Mouse (Mus musculus) neural tube, embryonic 14.5 days (tissue): ENCODE data around the gene Gon4l. TPM values are rescaled to one million over a fixed set of nuclear protein-coding genes. Genes with fewer than 3 reads are reported as not detected.

Experiments
- ATAC-seq: fragments of 200-750 bp; cut with Nextera tagmentation; 2 replicates; pipeline ENCODE4 v1.8.0; 2017; ENCODE audit warnings: low read depth, mild to moderate bottlenecking, moderate TSS enrichment, moderate library complexity
- H3K27ac ChIP-seq: fragments of 300-500 bp; sonication (generic); 2 replicates; pipeline ENCODE4 v1.5.1; 2014; ENCODE audit warnings: low read depth, mild to moderate bottlenecking, control low read depth, low read length, moderate library complexity, mixed read lengths
- H3K27me3 ChIP-seq: fragments of 300-500 bp; sonication (generic); 2 replicates; pipeline ENCODE4 v1.6.1; 2014; ENCODE audit warnings: low read length; ENCODE audit not compliant: control insufficient read depth, insufficient read depth
- H3K36me3 ChIP-seq: fragments of 300-500 bp; sonication (generic); 2 replicates; pipeline ENCODE4 v1.6.1; 2014; ENCODE audit warnings: low read length, mixed read lengths; ENCODE audit not compliant: control insufficient read depth, insufficient read depth
- H3K4me1 ChIP-seq: fragments of 300-500 bp; sonication (generic); 2 replicates; pipeline ENCODE4 v1.6.1; 2014; ENCODE audit warnings: low read length; ENCODE audit not compliant: control insufficient read depth, insufficient read depth
- H3K4me2 ChIP-seq: fragments of 300-500 bp; sonication (generic); 2 replicates; pipeline ENCODE4 v1.6.1; 2014; ENCODE audit warnings: mild to moderate bottlenecking, low read depth, low read length, control low read depth
- H3K4me3 ChIP-seq: fragments of 300-500 bp; sonication (generic); 2 replicates; pipeline ENCODE4 v1.5.1; 2014; ENCODE audit warnings: low read depth, low read length, control low read depth, mixed read lengths
- H3K9ac ChIP-seq: fragments of 300-500 bp; sonication (generic); replicated peaks from 2 replicates; pipeline ENCODE4 v1.6.1; 2014; ENCODE audit warnings: low read depth, mild to moderate bottlenecking, control low read depth, low read length, mixed read lengths
- H3K9me3 ChIP-seq: fragments of 300-500 bp; sonication (generic); 2 replicates; pipeline ENCODE4 v1.6.1; 2016; ENCODE audit warnings: low read length; ENCODE audit not compliant: control insufficient read depth
- WGBS: fragments of 180-500 bp; shearing (Covaris S2); extraction: QIAGEN DNeasy Blood & Tissue Kit; methylation state at CpG from one replicate; pipeline ENCODE4 v1.1.7; 2014; 5-methylcytosine and 5-hydroxymethylcytosine counted together
- polyA plus RNA-seq: library from polyadenylated mRNA; unstranded; fragments of >200 nt; fragmentation: Nextera tagmentation; extraction: Ambion mirVana; gene quantifications from 2 replicates; pipeline ENCODE4 v1.2.1, GENCODE M21; 2014

The Gon4l gene
- polyA plus RNA-seq, 1 experiment from 2014 or later, result 17.0 TPM

DNA sequence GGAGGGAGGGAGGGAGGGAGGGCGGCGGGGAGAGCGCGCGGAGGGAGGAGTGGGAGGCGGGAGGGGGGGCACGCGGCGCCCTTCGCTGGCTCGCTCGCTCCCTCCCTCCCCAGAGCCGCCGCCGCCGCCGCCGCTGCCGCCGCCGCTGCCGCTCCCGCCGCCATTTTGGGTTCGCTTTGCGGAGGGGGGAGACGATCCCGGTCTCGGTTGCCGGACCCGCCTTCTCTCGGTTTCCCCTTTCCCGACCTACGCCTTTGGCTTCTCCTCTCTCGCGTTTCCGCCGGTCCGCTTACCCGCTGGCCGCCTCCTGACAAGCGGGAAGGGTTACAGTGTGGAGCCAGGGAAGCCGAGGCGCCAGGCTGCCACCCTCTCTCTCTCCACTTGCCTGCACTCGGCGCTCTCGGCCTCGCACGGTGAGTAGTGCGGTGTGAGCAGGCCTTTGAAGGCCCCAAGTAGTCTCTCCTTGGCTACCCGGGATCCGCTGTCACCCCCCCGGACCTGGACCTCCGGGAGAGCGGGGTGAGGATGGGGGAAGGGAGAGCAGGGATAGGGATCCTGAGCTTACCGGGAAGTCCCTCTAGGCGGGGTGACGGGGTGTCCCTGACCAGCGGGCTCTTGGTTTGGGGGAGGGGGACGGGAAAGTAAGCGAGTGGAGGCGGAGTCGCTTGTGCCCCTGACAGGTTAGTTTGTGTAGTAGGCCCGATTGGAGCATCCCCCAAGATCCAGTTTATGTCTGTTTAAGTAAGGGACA lies 115.7 kb downstream of the Gon4l start, which contains the start of the genes Ash1l and Dap3:
Ash1l (plus strand) TSS at position 47 of the 751 bp plus-strand sequence.
Dap3 (minus strand) TSS at position 606 of the 751 bp plus-strand sequence.
- Histone ChIP-seq H3K4me3 (peak within 1 kb of the TSS; percentile 92), H3K9ac (peak within 1 kb of the TSS; percentile 93), H3K27me3 (no peaks in the 10 kb centered on the region), H3K9me3 (no peaks in the 10 kb centered on the region), H3K4me2 (peak within 1 kb of the TSS; percentile 90), H3K4me1 (peaks cover 31% of the 10 kb centered on the region), H3K27ac (peak within 1 kb of the TSS; percentile 99), H3K36me3 (no peaks in the 10 kb centered on the region)
- WGBS, result under 1% methylated on average over 36 of the region's 64 CpGs
- ATAC-seq, result peak; percentile 87

DNA sequence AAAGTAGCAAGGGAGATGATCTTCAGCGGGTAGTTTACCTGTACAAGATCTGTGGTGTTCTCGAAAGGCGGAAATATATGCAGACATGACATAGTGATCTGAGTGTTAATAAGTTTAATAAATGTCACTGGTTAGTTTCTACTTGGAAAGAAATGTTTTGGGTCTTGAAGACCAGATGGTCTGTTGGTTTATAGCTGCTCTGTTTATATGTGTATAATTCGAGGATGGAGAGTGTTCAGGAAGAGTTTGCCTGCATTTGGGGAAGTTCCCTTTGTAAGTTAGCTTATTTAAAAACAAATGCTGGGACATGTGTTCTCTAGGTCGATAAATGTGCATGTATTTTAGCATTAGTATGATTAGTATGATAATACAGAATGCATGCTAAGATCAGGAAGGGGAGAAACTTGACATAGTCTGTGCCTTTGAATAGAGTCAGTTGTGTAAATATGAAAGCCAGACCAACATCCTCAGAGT lies 116.3 kb downstream of the Gon4l start:
- Histone ChIP-seq H3K4me2 (peak overlapping the region; percentile 90), H3K36me3 (no peaks in the 10 kb centered on the region), H3K9ac (peak overlapping the region; percentile 93), H3K4me3 (peak overlapping the region; percentile 92), H3K27me3 (no peaks in the 10 kb centered on the region), H3K4me1 (peaks cover 31% of the 10 kb centered on the region), H3K9me3 (no peaks in the 10 kb centered on the region), H3K27ac (peak overlapping the region; percentile 99)
- WGBS, result 2% methylated on average over 5 of the region's 5 CpGs
- ATAC-seq, result no peak

DNA sequence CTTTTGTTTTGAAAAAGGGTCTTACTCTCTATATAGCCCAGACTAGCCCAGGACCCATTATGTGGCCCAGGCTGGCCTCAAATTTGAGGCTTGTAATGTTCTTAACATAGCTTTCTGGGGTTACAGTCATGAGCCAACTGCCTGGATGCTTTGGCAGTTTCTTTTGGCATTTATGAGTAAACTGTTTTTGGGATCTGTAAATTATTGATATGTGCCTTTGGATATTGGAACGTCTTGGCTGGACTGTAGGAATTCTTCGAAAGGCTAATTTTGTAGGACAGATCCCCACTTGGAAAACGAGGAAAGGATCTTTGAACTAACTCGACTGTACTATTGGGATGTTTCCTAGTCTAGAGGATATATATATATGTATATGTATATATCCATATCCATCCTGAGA lies 118.2 kb downstream of the Gon4l start:
- no peak overlapping the region for H3K4me2 ChIP-seq
- no peaks in the 10 kb centered on the region for H3K36me3 ChIP-seq
- no peak overlapping the region for H3K9ac ChIP-seq
- no peak for ATAC-seq
- no peaks in the 10 kb centered on the region for H3K9me3 ChIP-seq
- no peak overlapping the region for H3K4me3 ChIP-seq
- no peaks in the 10 kb centered on the region for H3K27me3 ChIP-seq
- 87% methylated on average over 4 of the region's 4 CpGs for WGBS
- H3K4me1 ChIP-seq, result peaks cover 27% of the 10 kb centered on the region
- no peak overlapping the region for H3K27ac ChIP-seq

DNA sequence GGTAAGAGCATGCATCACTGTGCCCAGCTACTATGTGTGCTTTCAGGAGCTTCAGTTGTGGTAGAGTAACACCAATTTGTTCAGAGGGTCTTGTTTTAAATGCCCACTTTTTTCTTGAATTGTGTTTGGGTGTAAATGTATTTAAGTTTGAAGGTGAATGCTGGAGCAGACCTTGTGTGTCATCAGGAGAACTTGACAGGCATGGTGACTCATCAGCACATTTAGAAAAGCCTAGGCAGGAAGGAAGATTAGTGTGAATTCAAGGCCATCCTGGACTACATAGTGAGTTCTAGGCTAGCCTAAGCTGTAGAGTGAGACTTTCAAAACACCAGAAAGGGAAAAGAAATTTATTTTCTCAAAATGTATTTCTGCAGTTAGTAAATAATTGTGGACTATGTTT lies 118.7 kb downstream of the Gon4l start:
- H3K27ac ChIP-seq, result no peak overlapping the region
- H3K4me2 ChIP-seq, result no peak overlapping the region
- no peaks in the 10 kb centered on the region for H3K27me3 ChIP-seq
- no peak overlapping the region for H3K9ac ChIP-seq
- ATAC-seq, result no peak
- peaks cover 22% of the 10 kb centered on the region for H3K4me1 ChIP-seq
- no peaks in the 10 kb centered on the region for H3K9me3 ChIP-seq
- no peaks in the 10 kb centered on the region for H3K36me3 ChIP-seq
- no peak overlapping the region for H3K4me3 ChIP-seq

Other genes with a start within 250 kb of the Gon4l start
- gene Arhgef2, start 229.3 kb upstream of the Gon4l start, polyA plus RNA-seq, result 137 and 145 TPM in 2 replicates
- gene Rxfp4, start 182.1 kb upstream of the Gon4l start, polyA plus RNA-seq, result not detected in 2 replicates
- 86.4 and 97.4 TPM in 2 replicates for gene Khdc4, start 149.4 kb upstream of the Gon4l start, polyA plus RNA-seq
- gene Rit1, start 118.4 kb upstream of the Gon4l start, polyA plus RNA-seq, result 60.1 and 62.1 TPM in 2 replicates
- 211 and 255 TPM in 2 replicates for gene Syt11, start 60.1 kb upstream of the Gon4l start, polyA plus RNA-seq
- 49.3 and 50.7 TPM in 2 replicates for gene Msto1, start 78.8 kb downstream of the Gon4l start, polyA plus RNA-seq
- 27.1 and 27.9 TPM in 2 replicates for gene Ash1l, start 115.4 kb downstream of the Gon4l start, polyA plus RNA-seq
- 142 and 149 TPM in 2 replicates for gene Dap3, start 116.0 kb downstream of the Gon4l start, polyA plus RNA-seq